Mouse (Mus musculus): Measurements from ENCODE around the gene Lrrc36.
A peak's percentile ranks its signal among the peaks of the same experiment; 100 is the strongest.

Gene Lrrc36

GRCm38 (mm10) chr8:105466700-105467291 is 53.4 kb downstream of the Lrrc36 start:
- DNase-seq (ENCODE audit: low read depth, low spot score): peak; percentile 97

DNA sequence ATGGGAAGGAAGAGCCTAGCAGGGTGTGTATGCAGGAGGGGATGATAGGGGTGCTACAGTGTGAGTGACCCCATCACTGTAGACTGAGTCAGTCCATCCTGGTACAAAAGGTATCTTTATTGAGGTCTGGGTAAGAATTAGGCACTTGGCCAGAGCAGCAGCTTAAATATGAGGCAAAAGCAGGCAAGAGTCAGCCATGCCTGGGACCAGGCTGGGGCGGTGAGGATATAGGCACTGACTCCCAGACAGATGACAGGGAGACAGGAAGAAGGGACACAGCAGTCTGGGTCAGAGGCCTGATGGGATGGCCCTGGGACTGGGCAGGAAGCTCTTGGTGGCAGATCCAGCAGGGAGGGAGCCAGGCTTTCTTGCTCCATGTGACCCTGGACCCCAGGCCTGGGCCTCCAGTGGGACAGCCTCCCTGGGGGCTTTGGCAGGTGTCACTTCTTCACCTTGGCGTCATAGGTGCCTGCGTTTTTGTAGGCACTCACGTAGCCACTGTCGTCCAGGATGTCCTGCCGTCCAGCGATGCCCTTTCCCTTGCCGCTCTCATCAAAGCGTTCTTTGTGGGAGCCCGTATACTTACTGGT is 54.1 kb downstream of the Lrrc36 start:
- no peak for DNase-seq (ENCODE audit: low read depth, low spot score)

GRCm38 (mm10) chr8:105468002-105468720 is 54.8 kb downstream of the Lrrc36 start:
- DNase-seq (ENCODE audit: low read depth, low spot score): peak; percentile 76

DNA sequence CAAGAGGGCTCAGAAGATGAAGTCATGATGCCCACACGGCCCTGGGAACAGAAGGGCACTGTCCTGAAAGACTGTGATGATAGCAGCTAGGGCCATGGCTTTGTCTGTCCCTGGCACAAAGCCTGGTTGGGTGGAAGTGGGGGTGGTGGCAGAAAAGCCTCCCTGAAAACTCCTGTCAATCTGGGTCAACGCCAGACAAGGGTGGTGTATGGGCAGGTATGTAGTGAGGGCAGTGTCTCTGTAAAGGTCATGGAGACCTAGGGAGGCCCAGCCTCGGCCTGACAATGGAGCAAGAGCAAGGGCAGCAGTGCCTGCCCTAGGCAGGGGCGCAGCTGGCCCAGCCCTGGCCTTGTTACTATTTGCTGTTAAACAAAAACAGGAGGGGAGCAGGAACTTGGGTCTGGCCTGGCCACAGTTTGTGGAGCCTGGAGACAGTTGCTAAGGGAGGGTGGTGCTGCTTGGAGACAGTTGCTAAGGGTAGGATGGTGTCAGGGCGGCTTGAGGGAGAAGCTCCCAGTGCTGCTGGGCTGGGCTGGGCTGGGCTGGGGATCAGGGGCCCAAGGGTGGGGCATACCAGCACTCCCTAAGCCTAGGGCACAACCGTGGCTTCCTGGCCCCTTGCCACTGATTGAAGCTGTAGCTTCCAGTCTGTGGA is 55.8 kb downstream of the Lrrc36 start:
- DNase-seq (ENCODE audit: low read depth, low spot score): peak; percentile 91

GRCm38 (mm10) chr8:105469816-105470215 is 56.4 kb downstream of the Lrrc36 start:
- DNase-seq (ENCODE audit: low read depth, low spot score): no peak

DNA sequence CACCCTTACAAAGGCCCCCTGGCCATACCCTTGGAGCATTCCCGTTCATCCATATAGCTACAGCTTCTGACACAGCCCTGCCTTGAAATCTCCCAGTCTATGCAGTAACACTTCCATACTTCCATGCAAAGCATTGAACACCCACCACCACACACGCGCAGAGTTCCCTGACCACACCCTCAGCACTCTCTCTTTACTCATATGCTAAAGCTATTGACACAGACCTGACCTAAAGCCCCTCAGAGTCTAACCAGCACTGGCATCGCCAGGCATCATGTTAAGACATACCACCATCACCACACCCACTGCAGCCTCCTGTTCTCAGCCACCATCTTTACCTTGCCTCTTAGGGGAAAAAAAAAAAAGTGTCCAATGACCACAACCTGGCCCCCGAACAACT is 56.9 kb downstream of the Lrrc36 start:
- DNase-seq (ENCODE audit: low read depth, low spot score): no peak

- DNase-seq (ENCODE audit: low read depth, low spot score): no peak
Observed at GRCm38 (mm10) chr8:105470681-105471313, 57.4 kb downstream of the Lrrc36 start.

DNA sequence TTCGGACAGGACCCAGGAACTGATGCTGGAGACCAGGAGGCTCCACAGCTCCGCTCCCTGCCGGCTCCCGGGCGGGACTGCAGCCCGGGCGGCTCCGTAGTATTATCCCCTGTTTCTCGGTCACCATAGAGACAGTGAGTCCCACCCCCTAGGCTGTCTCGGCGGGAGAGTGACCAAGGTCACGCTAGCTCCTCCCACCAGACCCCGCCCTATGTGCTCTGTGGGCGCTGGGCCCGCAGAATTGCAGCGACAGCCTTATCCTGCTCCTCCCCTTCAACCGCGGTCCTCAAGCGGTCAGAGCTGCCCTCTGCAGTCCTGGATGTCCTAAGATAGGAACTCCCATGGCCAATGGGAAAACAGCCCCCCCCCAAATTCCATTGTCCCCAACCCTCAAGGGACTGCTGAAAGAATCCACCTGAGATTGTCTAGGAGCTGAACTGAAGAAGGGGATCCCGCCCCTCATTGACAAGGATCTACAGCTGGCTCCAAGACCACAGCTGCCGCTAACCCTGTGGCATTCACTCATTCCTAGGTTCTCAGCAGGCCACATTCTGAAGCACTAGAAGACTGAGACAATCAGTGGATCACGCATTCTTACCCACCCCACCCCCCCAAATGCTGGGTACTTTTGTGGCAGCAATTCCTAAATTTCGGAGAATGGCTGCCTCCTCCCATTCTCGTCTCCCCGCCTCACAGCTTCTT is 58.1 kb downstream of the Lrrc36 start, which contains the start of gene Tppp3:
TSS of gene Tppp3 (minus strand) at position 213 of the 702 bp plus-strand sequence.
- peak; percentile 97 for DNase-seq (ENCODE audit: low read depth, low spot score)

DNA sequence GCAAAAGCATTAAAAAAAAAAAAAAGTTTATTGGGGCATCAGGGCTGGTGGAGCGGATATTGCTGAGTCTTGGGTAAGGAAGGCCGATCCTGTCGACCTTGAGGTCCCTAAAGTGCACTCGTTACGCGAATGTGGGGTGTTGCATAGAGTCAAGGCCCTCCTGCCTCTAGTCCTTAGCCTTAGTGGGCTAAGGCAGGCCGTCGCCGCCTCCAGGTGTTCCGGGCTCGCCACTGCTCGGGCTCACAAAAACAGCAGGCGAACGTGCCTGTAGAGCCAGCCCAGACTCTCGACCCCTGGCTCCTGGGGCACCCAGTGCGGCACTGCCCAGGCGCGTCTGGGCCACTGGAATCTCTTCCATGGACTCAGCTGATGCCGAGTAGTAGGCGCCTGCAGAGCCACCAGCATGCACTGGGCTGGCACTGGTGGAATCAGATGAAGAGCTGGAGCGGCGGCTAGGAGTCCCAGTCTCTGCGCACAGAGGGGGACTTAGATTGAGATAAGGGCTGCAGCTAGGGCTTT is 59.1 kb downstream of the Lrrc36 start:
- no peak for DNase-seq (ENCODE audit: low read depth, low spot score)

- DNase-seq (ENCODE audit: low read depth, low spot score): no peak
Observed at GRCm38 (mm10) chr8:105472983-105473382, 59.6 kb downstream of the Lrrc36 start.

DNA sequence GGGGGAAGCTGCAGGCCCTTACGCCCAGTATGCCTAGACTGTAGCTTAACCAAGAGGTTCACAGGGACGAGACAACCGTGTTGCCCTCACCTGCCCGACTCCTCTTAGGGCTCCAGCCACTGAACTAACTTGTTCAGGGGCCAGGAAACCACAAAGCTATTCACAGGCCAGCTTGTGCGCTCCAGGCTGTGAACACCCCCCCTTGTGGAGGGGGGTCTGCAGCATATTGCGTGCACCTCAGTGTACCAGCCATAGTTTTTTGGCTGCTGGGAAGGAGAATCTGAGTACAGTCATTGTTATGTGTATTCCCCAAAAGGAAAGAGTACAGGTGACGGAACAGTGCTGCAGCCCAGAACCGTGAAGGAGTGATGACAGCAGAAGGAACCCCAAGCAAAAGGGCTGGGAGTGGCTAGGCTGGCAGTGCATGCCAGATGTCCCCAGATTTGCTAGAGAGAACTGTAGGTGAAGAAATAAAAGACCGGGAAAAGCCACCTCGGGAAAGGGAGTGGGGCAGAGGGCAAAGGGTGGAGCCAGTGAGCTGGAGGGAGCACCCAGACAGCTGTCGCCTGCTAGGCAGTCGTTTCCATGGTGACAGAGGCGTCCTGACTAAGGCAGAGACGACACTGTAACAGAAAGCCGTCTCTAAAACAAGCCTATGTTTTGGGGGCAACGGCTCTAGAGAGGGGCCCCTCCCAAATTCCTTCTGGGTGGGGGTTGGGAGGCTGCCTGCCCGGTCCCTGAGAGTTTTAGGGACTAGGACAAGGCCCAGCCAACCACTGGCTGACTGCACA is 60.6 kb downstream of the Lrrc36 start:
- DNase-seq (ENCODE audit: low read depth, low spot score): peak; percentile 76

GRCm38 (mm10) chr8:105474680-105475079 is 61.3 kb downstream of the Lrrc36 start:
- no peak for DNase-seq (ENCODE audit: low read depth, low spot score)

DNA sequence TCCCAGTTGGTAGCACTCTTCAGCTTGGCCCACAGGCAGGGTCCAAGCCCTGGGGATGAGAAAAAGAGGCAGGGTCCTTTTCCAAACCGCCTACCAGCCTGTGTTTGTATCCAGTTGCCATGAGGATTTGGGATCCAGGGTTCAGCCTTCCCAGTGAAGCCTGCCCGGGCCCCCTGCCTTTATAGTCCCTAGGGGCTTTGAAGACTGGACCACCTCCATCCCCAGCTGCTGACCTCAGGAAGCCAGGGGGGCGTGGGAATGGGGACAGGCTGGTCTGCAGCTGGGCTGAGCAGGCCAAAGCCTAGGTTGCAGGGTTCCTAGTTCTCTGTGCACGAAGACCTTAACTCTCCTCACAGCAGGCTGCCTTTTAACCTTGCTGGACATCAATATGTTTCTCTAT is 61.9 kb downstream of the Lrrc36 start:
- DNase-seq (ENCODE audit: low read depth, low spot score): no peak

GRCm38 (mm10) chr8:105475742-105476141 is 62.4 kb downstream of the Lrrc36 start:
- DNase-seq (ENCODE audit: low read depth, low spot score): no peak

- no peak for DNase-seq (ENCODE audit: low read depth, low spot score)
Observed at GRCm38 (mm10) chr8:105476161-105476560, 62.8 kb downstream of the Lrrc36 start.

- peak; percentile 70 for DNase-seq (ENCODE audit: low read depth, low spot score)
Observed at GRCm38 (mm10) chr8:105476628-105477413, 63.5 kb downstream of the Lrrc36 start.

- DNase-seq (ENCODE audit: low read depth, low spot score): no peak
Observed at GRCm38 (mm10) chr8:105477792-105478191, 64.4 kb downstream of the Lrrc36 start.

DNA sequence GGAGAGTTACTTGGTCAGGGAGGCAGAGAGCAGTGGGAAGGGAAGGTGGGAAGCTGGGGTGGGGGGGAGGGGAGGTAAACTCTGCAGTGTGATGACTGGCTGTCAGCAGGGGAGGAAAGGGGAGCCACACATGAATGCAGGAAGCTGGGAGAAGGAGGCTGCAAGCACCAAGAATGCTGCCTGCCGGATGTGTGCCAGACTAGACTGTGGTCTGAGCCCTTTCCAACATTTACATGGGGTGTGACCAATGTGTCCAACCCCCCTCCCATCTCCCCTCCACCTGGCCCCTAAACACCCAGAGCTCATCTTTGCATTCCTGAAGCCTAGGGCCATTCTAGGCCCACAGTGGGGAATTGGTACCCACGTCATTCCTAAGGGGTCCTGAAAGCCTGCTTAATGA is 67.6 kb downstream of the Lrrc36 start:
- DNase-seq (ENCODE audit: low read depth, low spot score): no peak

DNA sequence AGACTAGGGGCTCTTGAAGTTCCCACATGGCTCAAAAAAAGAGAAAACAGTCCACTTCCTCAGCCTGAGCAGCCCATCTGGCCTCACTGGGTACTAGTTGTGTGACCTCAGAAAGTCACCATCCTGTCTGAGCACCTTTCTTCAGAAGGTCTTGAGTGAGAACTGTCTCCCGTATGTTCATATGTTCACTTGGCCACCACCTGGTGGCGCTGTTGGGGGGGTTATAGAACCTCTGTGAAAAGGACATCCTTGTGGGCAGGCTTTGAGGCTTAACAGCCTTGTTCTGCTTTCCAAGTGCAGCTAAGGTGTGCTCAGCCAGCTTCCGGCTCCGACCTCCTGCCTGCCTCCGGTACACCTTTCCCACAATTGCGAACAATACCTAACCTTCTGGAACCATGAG is 68.1 kb downstream of the Lrrc36 start:
- DNase-seq (ENCODE audit: low read depth, low spot score): peak; percentile 57
